Mouse (Mus musculus) testis, postnatal 14 days (tissue): Measurements from ENCODE around the gene Bcl6b.

ENCODE experiments used
- DNase-seq: peaks from one replicate; pipeline ENCODE4 v3.0.0; 2021; ENCODE audit warnings: low spot score

Bcl6b gene

GRCm38 (mm10) chr11:70233016-70233415, 3.4 kb upstream of the Bcl6b start:
- DNase-seq = no peak

- DNase-seq = no peak
Measured at GRCm38 (mm10) chr11:70232546-70232945, 2.9 kb upstream of the Bcl6b start.

DNA sequence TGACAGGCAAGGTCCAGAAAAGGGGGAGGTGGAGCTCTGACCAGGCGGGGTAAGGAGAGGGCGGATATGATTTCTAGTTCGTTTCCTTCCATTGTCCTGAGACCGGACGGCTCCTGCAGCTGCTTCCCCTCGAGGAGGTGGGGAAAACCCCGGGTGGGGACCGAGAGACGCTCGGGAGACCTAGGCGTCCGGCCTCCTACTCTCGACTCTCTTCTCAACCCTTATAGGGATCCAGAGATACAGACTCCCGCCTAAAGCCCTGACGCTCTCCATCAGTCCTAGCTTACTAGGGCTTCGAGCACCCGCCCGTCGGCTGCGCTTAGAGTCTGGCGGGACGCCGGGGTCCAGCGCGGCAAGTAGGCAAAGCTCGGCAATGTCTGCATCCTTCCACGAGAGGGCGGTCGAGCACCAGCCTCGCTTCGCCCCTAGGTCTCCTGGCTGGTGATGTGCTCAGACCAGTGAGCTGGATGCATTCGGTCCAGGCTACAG, 685 bp upstream of the Bcl6b start:
- peak; percentile 80 for DNase-seq

GRCm38 (mm10) chr11:70228828-70229227, 770 bp downstream of the Bcl6b start:
- peak; percentile 71 for DNase-seq

DNA sequence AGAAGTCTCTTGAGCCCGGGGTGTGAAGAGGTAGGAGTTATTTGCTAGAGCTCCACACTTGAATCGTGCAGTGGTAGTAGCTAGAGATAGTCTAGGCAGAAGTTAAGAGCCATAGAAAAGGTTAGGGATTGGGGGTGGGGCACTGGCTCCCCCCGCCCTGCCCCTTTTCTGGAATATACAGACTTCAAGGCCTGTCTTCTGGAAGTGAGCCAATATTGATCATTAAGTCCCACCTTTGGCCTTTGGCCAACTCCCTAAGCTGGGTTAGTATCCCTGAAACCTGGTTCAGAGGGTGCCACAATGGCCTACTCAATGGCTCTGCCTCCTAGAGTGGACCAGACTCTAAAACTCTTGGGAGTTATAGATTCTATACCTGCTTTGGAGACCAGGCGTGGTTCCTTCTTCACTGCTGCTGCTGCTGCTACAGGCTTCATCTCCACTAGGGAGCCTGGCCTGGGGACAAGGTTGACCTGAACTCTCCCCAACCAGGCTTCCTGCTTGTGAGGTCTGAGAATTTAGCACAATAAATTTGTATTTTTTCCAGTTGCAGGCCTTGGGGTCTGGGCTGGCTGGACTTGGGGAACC, 1.8 kb downstream of the Bcl6b start:
- DNase-seq = no peak

GRCm38 (mm10) chr11:70227126-70227525, 2.5 kb downstream of the Bcl6b start:
- no peak for DNase-seq

GRCm38 (mm10) chr11:70226602-70226890, 3.1 kb downstream of the Bcl6b start:
- DNase-seq = no peak

DNA sequence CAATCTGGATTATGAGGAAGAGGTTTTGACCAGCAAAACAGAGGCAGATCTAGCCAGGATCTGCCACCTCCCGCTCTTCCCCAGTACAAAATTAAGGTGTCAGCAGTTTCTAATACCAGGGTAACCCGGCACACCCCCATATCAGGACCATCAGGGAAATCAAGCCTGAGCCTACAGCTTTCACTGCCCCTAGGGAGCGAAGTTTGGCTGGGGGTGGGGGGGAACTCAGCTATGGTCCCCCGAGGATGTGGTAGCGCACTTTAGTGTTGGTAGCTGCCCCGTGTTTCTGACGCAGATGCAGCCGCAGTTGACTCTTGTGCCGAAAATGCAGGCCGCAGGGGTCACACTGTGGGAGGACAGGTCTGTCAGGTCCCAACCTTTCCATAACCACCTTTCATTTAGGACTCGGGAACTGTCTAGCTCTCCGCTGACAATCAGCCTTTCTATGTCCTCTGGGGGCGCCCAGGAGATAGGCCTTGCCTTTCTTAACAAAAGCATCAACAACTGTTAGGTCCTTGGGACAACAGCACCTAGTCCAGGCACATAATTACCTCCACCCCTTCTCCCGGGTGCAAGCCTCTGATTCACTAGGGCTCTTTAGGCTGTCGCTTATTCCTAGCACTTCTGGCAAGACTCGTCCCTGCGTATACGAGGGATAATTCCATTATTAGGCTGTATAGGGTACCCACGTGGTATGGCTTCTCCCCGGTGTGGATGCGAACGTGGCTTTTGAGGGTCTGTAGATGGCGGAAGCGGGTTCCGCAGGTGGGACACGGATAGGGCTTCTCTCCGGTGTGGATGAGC, 3.6 kb downstream of the Bcl6b start:
- DNase-seq = no peak

DNA sequence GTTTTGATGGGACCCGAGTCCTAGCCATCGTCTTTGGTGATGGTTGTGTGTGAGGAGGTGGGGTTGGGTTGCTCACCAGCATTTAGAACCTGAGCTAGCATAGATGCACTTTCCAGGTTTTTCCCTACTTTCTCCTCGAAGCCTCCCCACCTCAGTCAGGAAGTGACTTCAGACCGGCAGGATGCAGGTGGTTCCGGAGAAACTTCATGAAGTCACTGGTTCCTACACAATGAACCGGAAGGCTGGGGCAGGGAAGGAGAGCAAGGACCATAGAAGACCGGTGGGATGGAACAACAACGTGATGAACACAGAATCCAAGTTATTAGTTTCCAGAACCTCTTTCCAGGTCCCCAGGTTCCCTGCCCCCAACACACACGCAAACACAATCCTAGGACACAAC, 5.9 kb downstream of the Bcl6b start:
- no peak for DNase-seq

- no peak for DNase-seq
Measured at GRCm38 (mm10) chr11:70221603-70222500, 7.7 kb downstream of the Bcl6b start.

DNA sequence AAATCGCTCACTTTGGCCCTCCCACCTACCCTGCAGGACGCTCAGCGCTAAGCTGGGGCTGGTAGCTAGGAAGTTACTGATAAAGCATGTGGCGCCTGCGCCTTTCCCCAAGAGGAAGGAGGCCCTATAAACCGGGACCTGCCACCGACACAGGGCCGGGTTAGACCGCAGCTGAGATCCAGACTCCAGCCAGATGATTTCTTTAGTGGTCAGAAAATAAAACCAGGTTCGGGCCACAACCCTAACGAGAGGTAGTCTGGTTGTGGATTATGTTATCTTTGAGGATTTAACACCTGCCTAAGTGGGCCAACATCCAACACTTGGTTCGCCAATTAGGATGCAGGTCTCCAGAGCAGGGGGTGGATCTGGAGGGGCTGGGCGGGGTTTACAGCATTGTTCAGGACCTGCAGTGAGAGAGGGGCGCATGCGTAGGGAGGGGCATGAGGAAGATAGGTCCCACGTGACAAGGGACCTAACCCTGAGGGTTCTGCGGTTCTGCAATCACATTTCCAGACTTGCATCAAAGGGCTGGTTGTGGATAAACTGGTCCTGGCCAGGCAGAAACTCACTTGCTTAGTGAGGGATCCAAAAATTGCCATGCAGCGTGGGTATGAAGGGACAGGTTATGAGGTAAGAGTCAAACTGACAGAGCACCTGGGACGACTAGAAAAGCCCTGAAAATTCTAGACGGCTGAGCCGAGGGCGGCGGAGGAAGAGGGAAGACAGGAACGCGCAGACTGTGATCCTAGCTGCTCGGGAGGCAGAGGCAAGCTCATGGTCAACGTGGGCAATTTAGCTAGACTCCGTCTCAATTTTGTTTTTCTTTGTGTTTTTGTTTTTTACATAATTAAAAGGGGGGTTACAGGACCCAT, 8.6 kb downstream of the Bcl6b start, which contains the start of gene Slc16a13:
TSS of gene Slc16a13 (minus strand) at position 334 of the 872 bp plus-strand sequence.
- peak; percentile 92 for DNase-seq

GRCm38 (mm10) chr11:70220323-70220722, 9.3 kb downstream of the Bcl6b start:
- DNase-seq = no peak

GRCm38 (mm10) chr11:70219873-70220272, 9.7 kb downstream of the Bcl6b start:
- no peak for DNase-seq

GRCm38 (mm10) chr11:70218741-70219470, 10.7 kb downstream of the Bcl6b start:
- DNase-seq = no peak

DNA sequence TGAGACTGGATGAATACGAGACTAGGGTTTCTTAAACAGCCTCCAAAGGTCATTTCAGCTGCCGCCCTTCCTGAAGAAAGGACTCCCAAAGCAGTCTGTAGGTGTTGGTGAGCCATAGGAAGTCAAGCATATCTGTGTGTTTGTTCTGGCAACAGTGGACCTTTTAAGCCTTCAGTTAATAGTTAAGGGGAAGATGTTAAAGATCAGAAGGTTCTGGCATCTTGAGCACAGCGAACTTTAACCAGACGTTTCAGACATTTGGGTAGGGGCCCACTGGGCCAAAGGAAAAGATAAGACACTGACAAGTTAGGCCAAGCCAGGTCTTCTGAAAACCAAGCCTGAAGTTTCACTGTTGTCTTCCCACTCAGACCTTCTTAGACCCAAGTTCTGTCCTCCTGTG, 11.6 kb downstream of the Bcl6b start:
- DNase-seq = no peak

- DNase-seq = no peak
Measured at GRCm38 (mm10) chr11:70216103-70216502, 13.5 kb downstream of the Bcl6b start.

DNA sequence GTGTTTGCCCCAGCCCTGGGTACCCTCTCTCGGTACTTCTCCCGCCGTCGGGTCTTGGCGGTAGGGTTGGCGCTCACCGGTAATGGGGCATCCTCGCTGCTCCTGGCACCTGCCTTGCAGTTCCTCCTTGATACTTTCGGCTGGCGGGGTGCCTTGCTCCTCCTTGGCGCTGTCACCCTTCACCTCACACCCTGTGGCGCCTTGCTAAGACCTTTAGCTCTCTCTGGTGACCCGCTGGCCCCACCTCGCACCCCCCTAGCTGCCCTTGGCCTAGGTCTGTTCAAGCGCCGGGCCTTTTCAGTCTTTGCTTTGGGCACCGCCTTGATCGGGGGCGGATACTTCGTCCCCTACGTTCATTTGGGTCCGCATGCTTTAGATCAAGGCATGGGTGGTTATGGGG, 14.3 kb downstream of the Bcl6b start:
- no peak for DNase-seq

- no peak for DNase-seq
Measured at GRCm38 (mm10) chr11:70214856-70215209, 14.8 kb downstream of the Bcl6b start.

- DNase-seq = no peak
Measured at GRCm38 (mm10) chr11:70214191-70214855, 15.3 kb downstream of the Bcl6b start.

- no peak for DNase-seq
Measured at GRCm38 (mm10) chr11:70213736-70214135, 15.9 kb downstream of the Bcl6b start.

DNA sequence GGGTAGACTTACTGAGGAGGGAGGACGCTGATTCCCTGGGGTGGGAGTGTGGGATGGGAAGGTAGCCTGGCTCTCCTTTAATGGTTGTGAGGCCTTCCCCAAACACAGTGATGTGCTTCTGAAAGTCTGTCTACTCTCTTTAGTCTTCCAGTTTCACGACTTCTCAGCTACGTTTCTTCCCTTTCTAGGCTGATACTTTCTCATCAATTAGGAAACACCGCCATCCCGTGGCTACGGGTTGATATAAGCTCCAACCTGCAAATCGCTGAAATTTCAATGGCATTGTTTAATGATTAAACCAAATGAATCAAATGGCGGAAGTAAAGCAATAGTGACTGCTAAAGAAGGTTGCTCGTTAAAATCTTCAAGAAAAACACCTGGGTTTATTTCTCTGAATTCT, 16.7 kb downstream of the Bcl6b start:
- DNase-seq = no peak
